Comparison of ENCODE assay signal across 13 mouse cellular contexts in the genomic region with DNA sequence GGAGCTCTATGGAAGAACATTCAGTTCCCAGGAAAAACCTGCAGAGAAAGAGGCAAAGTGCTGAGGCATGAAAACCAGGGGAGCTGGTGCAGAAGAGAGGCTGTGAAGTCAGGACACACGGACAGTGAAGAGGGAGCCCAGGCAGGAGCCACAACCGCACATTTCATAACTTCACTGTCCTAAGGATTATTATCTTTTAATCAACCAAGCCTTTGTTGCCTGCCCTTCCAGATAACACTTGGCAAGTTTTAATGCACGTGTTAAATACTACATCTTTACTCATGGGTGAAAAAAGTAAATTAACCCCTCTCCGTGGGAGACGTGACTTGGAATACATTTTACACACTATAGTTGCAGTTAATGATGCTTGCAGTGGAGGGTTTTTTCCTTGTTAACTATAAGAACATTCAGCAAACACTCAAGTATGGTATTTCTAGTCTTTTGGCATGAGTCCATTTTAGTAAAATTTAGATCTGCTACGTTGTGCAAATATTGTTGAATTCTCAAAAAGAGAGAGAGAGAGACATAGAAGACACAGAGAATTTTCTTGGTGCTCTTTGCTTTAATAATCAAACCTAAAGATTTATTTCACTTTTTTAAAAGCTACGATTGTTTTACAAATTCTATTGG. TPM values are rescaled to one million over a fixed set of nuclear protein-coding genes. Genes with fewer than 3 reads are reported as not detected.
A peak's percentile ranks its signal among the peaks of the same experiment; 100 is the strongest.
DNase-seq lines count a peak whose midpoint lies in the region; ATAC-seq and TF ChIP-seq lines count a peak whose summit lies in the region.
"Had no signal": no experiment of that assay in that cellular context is flagged by ENCODE, and none has a peak within 500 bp of the region (broad histone marks: within the 10 kb centered on the region; RNA-seq: fewer than 3 reads in every experiment).

No protein-coding gene starts in this region.

- intact Hi-C loops in gastrocnemius, adult 2 months (cut with DNase I), result no loop called here

- H3K4me2 ChIP-seq in hindbrain, embryonic 15.5 days, result 0 out of 2 replicates have a peak overlapping the region, but pooled peaks have one; percentile 16
- no peak overlapping the region for H3K4me2 ChIP-seq in hindbrain, embryonic 11.5 days (replicated peaks; ENCODE audit: low read depth, low read length)
- peak overlapping the region; percentile 88 for H3K4me2 ChIP-seq in neural tube, embryonic 12.5 days (replicated peaks)
- no peak overlapping the region for H3K4me2 ChIP-seq in midbrain, postnatal 0 days (ENCODE audit: low read depth, low read length, poor library complexity, severe bottlenecking)

- peak overlapping the region; percentile 91 for H3K4me3 ChIP-seq in gastrocnemius, adult 2 months
- no peak overlapping the region for H3K4me3 ChIP-seq in hindbrain, embryonic 15.5 days
- H3K4me3 ChIP-seq in hindbrain, embryonic 11.5 days (ENCODE audit: low read depth, low read length), result no peak overlapping the region
- no peak overlapping the region for H3K4me3 ChIP-seq in neural tube, embryonic 12.5 days
- H3K4me3 ChIP-seq in midbrain, postnatal 0 days (ENCODE audit: low read depth, low read length), result no peak overlapping the region

- no peak for DNase-seq in gastrocnemius, adult 2 months
- DNase-seq in gastrocnemius, adult 18-20 months (ENCODE audit: low spot score), result no peak
- DNase-seq in hindbrain, embryonic 11.5 days (ENCODE audit: low spot score), result no peak
- DNase-seq in neural tube, embryonic 10.5 days (ENCODE audit: extremely low spot score, low spot score), result no peak
- DNase-seq in natural killer cell, adult 2 months (ENCODE audit: low spot score in 2 of 2), result no peak
- no peak for DNase-seq in midbrain, postnatal 0 days (ENCODE audit: low spot score)
- DNase-seq: adrenal gland, adult 2 months; cerebellum, postnatal 36 days; gastrocnemius, postnatal 10 days had no signal

- TF ChIP-seq CTCF in gastrocnemius, adult 2 months (IDR thresholded peaks at IDR 0.05), result no peak
- TF ChIP-seq CTCF in midbrain, postnatal 0 days (IDR thresholded peaks at IDR 0.05), result no peak

- H3K27me3 ChIP-seq in hindbrain, embryonic 15.5 days, result no peaks in the 10 kb centered on the region
- H3K27me3 ChIP-seq in hindbrain, embryonic 11.5 days (ENCODE audit: control insufficient read depth, insufficient read depth, low read length), result no peaks in the 10 kb centered on the region
- no peaks in the 10 kb centered on the region for H3K27me3 ChIP-seq in neural tube, embryonic 12.5 days (replicated peaks)
- H3K27me3 ChIP-seq in midbrain, postnatal 0 days (ENCODE audit: insufficient read depth, low read length), result no peaks in the 10 kb centered on the region
- H3K27me3 ChIP-seq: Patski had no signal

- no peaks in the 10 kb centered on the region for H3K9me3 ChIP-seq in hindbrain, embryonic 15.5 days
- no peaks in the 10 kb centered on the region for H3K9me3 ChIP-seq in hindbrain, embryonic 11.5 days (ENCODE audit: control insufficient read depth, low read length)
- no peaks in the 10 kb centered on the region for H3K9me3 ChIP-seq in neural tube, embryonic 12.5 days
- H3K9me3 ChIP-seq in midbrain, postnatal 0 days (ENCODE audit: low read length), result no peaks in the 10 kb centered on the region

- peaks cover 33% of the 10 kb centered on the region for H3K4me1 ChIP-seq in hindbrain, embryonic 15.5 days (replicated peaks)
- no peaks in the 10 kb centered on the region for H3K4me1 ChIP-seq in hindbrain, embryonic 11.5 days (replicated peaks; ENCODE audit: control insufficient read depth, insufficient read depth, low read length)
- H3K4me1 ChIP-seq in neural tube, embryonic 12.5 days, result peaks cover 21% of the 10 kb centered on the region; the same call in 1 of the 2 replicates
- no peaks in the 10 kb centered on the region for H3K4me1 ChIP-seq in midbrain, postnatal 0 days (ENCODE audit: insufficient read depth, low read length)

- WGBS in hindbrain, embryonic 15.5 days, result 57% methylated on average over 7 of the region's 7 CpGs
- 84% methylated on average over 7 of the region's 7 CpGs for WGBS in hindbrain, embryonic 11.5 days
- WGBS in neural tube, embryonic 12.5 days, result 66% methylated on average over 7 of the region's 7 CpGs
- WGBS in midbrain, postnatal 0 days, result 76% methylated on average over 7 of the region's 7 CpGs

- no peak for ATAC-seq in hindbrain, embryonic 15.5 days (ENCODE audit: low FRiP score, low read depth)
- ATAC-seq in hindbrain, embryonic 11.5 days (ENCODE audit: low FRiP score), result no peak
- no peak for ATAC-seq in neural tube, embryonic 12.5 days (ENCODE audit: low FRiP score, low read depth)
- no peak for ATAC-seq in midbrain, postnatal 0 days (ENCODE audit: low FRiP score)
- ATAC-seq: Patski had no signal

- peak overlapping the region; percentile 88 for H3K27ac ChIP-seq in gastrocnemius, adult 2 months
- no peak overlapping the region for H3K27ac ChIP-seq in hindbrain, embryonic 15.5 days (replicated peaks)
- H3K27ac ChIP-seq in hindbrain, embryonic 11.5 days (ENCODE audit: low read depth, low read length), result no peak overlapping the region
- H3K27ac ChIP-seq in neural tube, embryonic 12.5 days, result no peak overlapping the region
- no peak overlapping the region for H3K27ac ChIP-seq in midbrain, postnatal 0 days (ENCODE audit: low read depth, low read length)

- no peak overlapping the region for H3K9ac ChIP-seq in hindbrain, embryonic 15.5 days
- no peak overlapping the region for H3K9ac ChIP-seq in hindbrain, embryonic 11.5 days (ENCODE audit: low read depth, low read length)
- no peak overlapping the region for H3K9ac ChIP-seq in neural tube, embryonic 12.5 days
- no peak overlapping the region for H3K9ac ChIP-seq in midbrain, postnatal 0 days (replicated peaks; ENCODE audit: low read length, poor library complexity, severe bottlenecking)

- H3K36me3 ChIP-seq in hindbrain, embryonic 15.5 days, result no peaks in the 10 kb centered on the region
- no peaks in the 10 kb centered on the region for H3K36me3 ChIP-seq in hindbrain, embryonic 11.5 days (ENCODE audit: control insufficient read depth, insufficient read depth, low read length)
- peaks cover 10% of the 10 kb centered on the region; the same call in 1 of the 2 replicates for H3K36me3 ChIP-seq in neural tube, embryonic 12.5 days
- no peaks in the 10 kb centered on the region for H3K36me3 ChIP-seq in midbrain, postnatal 0 days (ENCODE audit: insufficient read depth, low read length)

RNA-seq across cellular contexts. Expression of gene Fstl1, which starts 3.1 kb away (rescaled TPM):
- total RNA-seq in gastrocnemius, adult 2 months (2021), result 10 to 100 TPM; 30.2 to 54.1 TPM
- total RNA-seq in gastrocnemius, adult 18-20 months (2021), result 10 to 100 TPM; 25.3 to 36.5 TPM
- 92.7 and 103 TPM in 2 replicates for polyA plus RNA-seq in hindbrain, embryonic 15.5 days (2015; fragmentation: Nextera tagmentation; extraction: Ambion mirVana)
- 231 and 271 TPM in 2 replicates for polyA plus RNA-seq in hindbrain, embryonic 11.5 days (2014; fragmentation: Nextera tagmentation; extraction: Ambion mirVana)
- 173 and 175 TPM in 2 replicates for polyA plus RNA-seq in neural tube, embryonic 12.5 days (2016; fragmentation: Nextera tagmentation; extraction: Ambion mirVana)
- total RNA-seq in midbrain, postnatal 0 days (2014; rRNA removed), result 51.6 and 72.1 TPM in 2 replicates
- 56.3 and 58.8 TPM in 2 replicates for polyA plus RNA-seq in midbrain, postnatal 0 days (2015; fragmentation: Nextera tagmentation; extraction: Ambion mirVana)
- total RNA-seq: monocyte, adult 5-6 weeks had no signal

Comparison
In these comparisons a context has a peak if more than half of its experiments do, and no peak if none do; other contexts are left out.
1. H3K4me2 ChIP-seq: peak in hindbrain, embryonic 15.5 days (single experiment) and neural tube, embryonic 12.5 days (single experiment); none in hindbrain, embryonic 11.5 days (single experiment) and midbrain, postnatal 0 days (single experiment).